Mouse (Mus musculus) myocyte (in vitro differentiated cells): ENCODE results near the gene Tmem214.

Experiments used
- POLR2A ChIP-seq: IDR thresholded peaks from one replicate; pipeline ENCODE4 v1.6.1; 2011; ENCODE audit warnings: low read depth, mild to moderate bottlenecking, control low read depth, moderate library complexity; ENCODE audit not compliant: insufficient read length
- POLR2AphosphoS2 ChIP-seq: IDR thresholded peaks from one replicate; pipeline ENCODE4 v1.6.1; 2011; ENCODE audit warnings: low read depth, control low read depth; ENCODE audit not compliant: insufficient read length

GRCm38 (mm10) chr5:30869405-30870130, 1.8 kb downstream of the Tmem214 start:
- TF ChIP-seq POLR2AphosphoS2, result peak; percentile 92
- peak; percentile 95 for TF ChIP-seq POLR2A
